Mouse (Mus musculus): ENCODE results near the gene Slc9c1.

GRCm38 (mm10) chr16:45531950-45532349, 3.2 kb upstream of the Slc9c1 start, which contains the start of gene Gm17783:
- no peak for TF ChIP-seq CTCF (conservative IDR thresholded peaks at IDR 0.05; ENCODE audit: low read length)
- no peak for TF ChIP-seq POU5F1 (IDR thresholded peaks at IDR 0.05; ENCODE audit: borderline replicate concordance, low read length)
- TF ChIP-seq NANOG (IDR thresholded peaks at IDR 0.05; ENCODE audit: borderline replicate concordance, low read length): no peak

Data from E14TG2a.4 (cell line).